Mouse (Mus musculus) embryo, embryonic 11 days (tissue): ENCODE results near the gene Madcam1.

Experiments
- DNase-seq: peaks from one replicate; pipeline ENCODE4 v3.0.0-alpha.2; 2015

Madcam1 gene

GRCm38 (mm10) chr10:79668771-79669575 lies 4.6 kb downstream of the Madcam1 start, which contains the start of gene Tpgs1:
Gene Tpgs1 (plus strand): TSS chr10:79669369.
- peak; percentile 94 for DNase-seq

- DNase-seq: peak; percentile 94
Observed at GRCm38 (mm10) chr10:79669576-79670057, 5.3 kb downstream of the Madcam1 start.

GRCm38 (mm10) chr10:79670071-79670888 lies 5.9 kb downstream of the Madcam1 start:
- DNase-seq: no peak

- no peak for DNase-seq
Observed at GRCm38 (mm10) chr10:79671396-79672087, 7.2 kb downstream of the Madcam1 start.

DNA sequence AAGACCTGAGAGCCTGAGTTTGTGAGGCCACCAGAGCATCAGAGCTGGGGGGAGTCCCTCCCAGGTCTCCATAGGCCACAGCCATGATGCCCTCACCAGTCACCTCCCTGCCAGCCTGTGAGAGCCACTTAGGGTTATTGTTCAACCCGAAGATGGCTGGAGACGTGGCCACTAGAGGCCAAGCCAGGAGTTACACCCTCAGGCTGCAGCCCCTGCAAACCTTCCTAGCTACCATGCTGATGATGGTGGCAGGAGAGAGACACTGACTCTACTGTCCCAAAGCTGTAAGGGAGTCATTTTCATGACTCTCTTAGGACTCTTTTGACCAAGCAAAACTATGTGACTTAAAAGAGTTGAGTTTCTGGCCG lies 7.7 kb downstream of the Madcam1 start:
- DNase-seq: no peak

- DNase-seq: no peak
Observed at GRCm38 (mm10) chr10:79673054-79673453, 8.7 kb downstream of the Madcam1 start.

GRCm38 (mm10) chr10:79675346-79676035 lies 11.1 kb downstream of the Madcam1 start:
- DNase-seq: no peak

- no peak for DNase-seq
Observed at GRCm38 (mm10) chr10:79680606-79681495, 16.5 kb downstream of the Madcam1 start.

DNA sequence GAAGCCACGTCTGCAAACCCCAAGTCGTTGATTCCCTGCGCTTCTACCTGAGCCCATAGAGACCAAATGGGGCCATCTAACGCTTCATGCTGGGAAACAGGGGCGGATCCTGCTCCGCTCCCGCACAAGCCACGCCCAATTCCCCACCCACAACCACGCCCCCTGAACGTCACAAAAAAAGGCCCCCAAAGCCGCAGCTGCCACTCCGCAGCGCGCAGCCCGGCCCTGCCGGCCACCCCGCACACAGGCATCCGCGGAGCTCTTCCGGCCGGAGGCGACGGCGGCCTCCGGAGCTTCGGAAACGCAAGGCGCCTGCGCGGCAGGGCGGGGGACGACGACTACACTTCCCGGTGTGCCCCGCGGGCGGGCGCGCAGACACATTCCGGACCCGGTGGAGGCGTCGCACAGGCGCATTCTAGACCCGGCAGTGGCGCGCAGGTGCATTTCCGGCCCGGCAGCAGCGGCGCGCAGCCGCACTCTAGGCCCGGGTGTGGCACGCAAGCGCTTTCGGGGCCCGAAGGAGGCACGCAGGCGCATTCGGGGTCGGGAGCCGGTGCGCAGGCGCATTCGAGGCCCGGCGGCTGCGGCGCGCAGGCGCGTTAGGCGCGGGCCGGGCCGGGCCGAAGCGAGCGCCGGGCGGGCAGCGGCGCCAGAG lies 17.4 kb downstream of the Madcam1 start, which contains the start of gene Cdc34:
Cdc34 (plus strand) TSS at position 605 of the 655 bp plus-strand sequence.
- DNase-seq: peak; percentile 99

GRCm38 (mm10) chr10:79682551-79682915 lies 18.2 kb downstream of the Madcam1 start:
- no peak for DNase-seq

GRCm38 (mm10) chr10:79682916-79683582 lies 18.7 kb downstream of the Madcam1 start:
- peak; percentile 70 for DNase-seq

- DNase-seq: no peak
Observed at GRCm38 (mm10) chr10:79683726-79684640, 19.6 kb downstream of the Madcam1 start.

- no peak for DNase-seq
Observed at GRCm38 (mm10) chr10:79684770-79685600, 20.6 kb downstream of the Madcam1 start.

GRCm38 (mm10) chr10:79686219-79686618 lies 21.9 kb downstream of the Madcam1 start:
- no peak for DNase-seq

DNA sequence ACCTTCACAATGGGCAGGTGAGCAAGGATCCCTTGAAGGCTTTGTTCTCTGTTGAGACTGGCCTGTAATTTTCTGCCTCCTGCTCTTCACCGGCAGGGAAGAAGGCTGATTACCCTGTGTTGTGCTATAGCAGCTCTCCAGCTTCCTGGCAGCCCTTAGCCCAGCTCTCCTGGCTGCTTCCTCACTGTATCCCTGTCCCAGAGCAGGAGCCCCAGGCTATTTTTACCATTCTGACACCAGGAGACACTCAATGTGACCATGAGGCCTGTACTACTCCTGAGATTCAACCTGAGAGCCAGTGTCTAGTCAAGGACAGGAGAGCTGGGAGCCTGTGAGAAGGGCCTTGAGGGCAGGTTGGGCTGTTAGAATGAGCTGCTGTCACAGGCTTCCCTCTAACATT lies 22.3 kb downstream of the Madcam1 start:
- no peak for DNase-seq

DNA sequence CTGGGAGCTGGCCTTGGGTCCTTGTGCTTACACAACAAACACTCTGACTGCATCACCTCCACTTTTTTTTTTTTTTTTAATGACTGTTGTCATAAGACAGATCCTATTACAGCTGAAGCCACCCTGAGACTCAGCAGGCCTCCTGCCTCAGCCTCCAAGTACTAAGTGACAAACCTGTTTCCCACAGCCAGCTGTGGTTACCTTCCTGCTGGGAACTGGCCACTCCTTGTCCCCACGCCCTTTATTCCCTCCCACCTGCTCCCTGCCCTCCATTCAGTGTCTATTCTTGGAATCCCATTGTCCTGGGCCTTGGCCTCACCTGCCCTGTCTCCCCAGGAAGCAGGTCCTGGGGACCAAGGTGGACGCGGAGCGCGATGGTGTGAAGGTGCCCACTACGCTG lies 23.2 kb downstream of the Madcam1 start:
- DNase-seq: no peak

GRCm38 (mm10) chr10:79688720-79689119 lies 24.4 kb downstream of the Madcam1 start, which contains the start of gene Gzmm:
Gene Gzmm (plus strand): TSS chr10:79689020.
- DNase-seq: no peak

GRCm38 (mm10) chr10:79689178-79689577 lies 24.8 kb downstream of the Madcam1 start:
- DNase-seq: no peak
